ENCODE assay signal across 16 mouse cellular contexts in genomic region chr19:60871366-60871765, GRCm38 (mm10).
"Had no signal": no experiment of that assay in that cellular context is flagged by ENCODE, and none has a peak within 500 bp of the region (broad histone marks: within the 10 kb centered on the region; RNA-seq: fewer than 3 reads in every experiment).

No protein-coding gene starts in this region.

- H3K27ac ChIP-seq: layer of hippocampus, adult 2 months; limb, embryonic 13.5 days; neural tube, embryonic 15.5 days had no signal

- H3K27me3 ChIP-seq: limb, embryonic 13.5 days; neural tube, embryonic 15.5 days had no signal

- DNase-seq: kidney, adult 18-20 months; kidney, postnatal 10 days; kidney, postnatal 4 days; left cerebral cortex, postnatal 4 days; lung, adult 2 months; lung, postnatal 36 days; midbrain, embryonic 14.5 days; right cerebral cortex, postnatal 4 days; spleen, adult 18-20 months; thymus, adult 18-20 months; thymus, postnatal 14 days had no signal

- H3K4me2 ChIP-seq: limb, embryonic 13.5 days; neural tube, embryonic 15.5 days had no signal

- H3K9ac ChIP-seq: limb, embryonic 13.5 days; neural tube, embryonic 15.5 days had no signal

- H3K9me3 ChIP-seq: limb, embryonic 13.5 days; neural tube, embryonic 15.5 days had no signal

- H3K4me3 ChIP-seq: layer of hippocampus, adult 2 months; limb, embryonic 13.5 days; myocyte; neural tube, embryonic 15.5 days had no signal

- ATAC-seq: lung, postnatal 0 days had no signal
